Mouse (Mus musculus) cerebellum, adult 8-10 months (tissue): Measurements from ENCODE around the gene Mcf2l.

Experiments
- DNase-seq: peaks from one replicate; pipeline ENCODE4 v3.0.0; 2022

Gene Mcf2l

GRCm38 (mm10) chr8:12915187-12916006, 41.8 kb downstream of the Mcf2l start:
- peak; percentile 72 for DNase-seq

GRCm38 (mm10) chr8:12916156-12916900, 42.7 kb downstream of the Mcf2l start:
- DNase-seq = no peak

- peak; percentile 65 for DNase-seq
Measured at GRCm38 (mm10) chr8:12917029-12917428, 43.4 kb downstream of the Mcf2l start.

GRCm38 (mm10) chr8:12917831-12918230, 44.2 kb downstream of the Mcf2l start:
- no peak for DNase-seq

GRCm38 (mm10) chr8:12920599-12920998, 47.0 kb downstream of the Mcf2l start:
- no peak for DNase-seq

GRCm38 (mm10) chr8:12925051-12925450, 51.4 kb downstream of the Mcf2l start:
- no peak for DNase-seq

GRCm38 (mm10) chr8:12925941-12926381, 52.4 kb downstream of the Mcf2l start:
- DNase-seq = no peak

GRCm38 (mm10) chr8:12927204-12927983, 53.8 kb downstream of the Mcf2l start:
- DNase-seq = peak; percentile 81

GRCm38 (mm10) chr8:12928033-12928432, 54.4 kb downstream of the Mcf2l start:
- DNase-seq = peak; percentile 65

- DNase-seq = no peak
Measured at GRCm38 (mm10) chr8:12928931-12929330, 55.3 kb downstream of the Mcf2l start.

- DNase-seq = no peak
Measured at GRCm38 (mm10) chr8:12930290-12930689, 56.7 kb downstream of the Mcf2l start.

GRCm38 (mm10) chr8:12931426-12931825, 57.8 kb downstream of the Mcf2l start:
- DNase-seq = no peak

GRCm38 (mm10) chr8:12932520-12932919, 58.9 kb downstream of the Mcf2l start:
- no peak for DNase-seq

GRCm38 (mm10) chr8:12933765-12934164, 60.2 kb downstream of the Mcf2l start:
- no peak for DNase-seq

- DNase-seq = no peak
Measured at GRCm38 (mm10) chr8:12934453-12935043, 60.9 kb downstream of the Mcf2l start.

GRCm38 (mm10) chr8:12940549-12940948, 66.9 kb downstream of the Mcf2l start:
- DNase-seq = no peak

- no peak for DNase-seq
Measured at GRCm38 (mm10) chr8:12941161-12941926, 67.7 kb downstream of the Mcf2l start.

- DNase-seq = no peak
Measured at GRCm38 (mm10) chr8:12947604-12948573, 74.3 kb downstream of the Mcf2l start.

GRCm38 (mm10) chr8:12948574-12948961, 75.0 kb downstream of the Mcf2l start:
- DNase-seq = no peak

- DNase-seq = no peak
Measured at GRCm38 (mm10) chr8:12951051-12951630, 77.5 kb downstream of the Mcf2l start.
